Mouse (Mus musculus): ENCODE results near the gene Cdh4.

The Cdh4 gene

GRCm38 (mm10) chr2:179664171-179664608 is 222.0 kb downstream of the Cdh4 start:
- no peak for DNase-seq (ENCODE audit: low read depth, low spot score)

GRCm38 (mm10) chr2:179670689-179671088 is 228.5 kb downstream of the Cdh4 start:
- no peak for DNase-seq (ENCODE audit: low read depth, low spot score)

- DNase-seq (ENCODE audit: low read depth, low spot score) = no peak
These were observed 237.6 kb downstream of the Cdh4 start for GRCm38 (mm10) chr2:179679866-179680265.

GRCm38 (mm10) chr2:179681386-179681785 is 239.2 kb downstream of the Cdh4 start:
- peak; percentile 27 for DNase-seq (ENCODE audit: low read depth, low spot score)

- no peak for DNase-seq (ENCODE audit: low read depth, low spot score)
These were observed 245.0 kb downstream of the Cdh4 start for GRCm38 (mm10) chr2:179687243-179687681.

GRCm38 (mm10) chr2:179688976-179689375 is 246.7 kb downstream of the Cdh4 start:
- no peak for DNase-seq (ENCODE audit: low read depth, low spot score)

- DNase-seq (ENCODE audit: low read depth, low spot score) = no peak
These were observed 247.5 kb downstream of the Cdh4 start for GRCm38 (mm10) chr2:179689761-179690160.

GRCm38 (mm10) chr2:179690571-179690970 is 248.3 kb downstream of the Cdh4 start:
- no peak for DNase-seq (ENCODE audit: low read depth, low spot score)

- no peak for DNase-seq (ENCODE audit: low read depth, low spot score)
These were observed 252.7 kb downstream of the Cdh4 start for GRCm38 (mm10) chr2:179694936-179695335.

- no peak for DNase-seq (ENCODE audit: low read depth, low spot score)
These were observed 255.4 kb downstream of the Cdh4 start for GRCm38 (mm10) chr2:179697601-179698000.

- no peak for DNase-seq (ENCODE audit: low read depth, low spot score)
These were observed 256.2 kb downstream of the Cdh4 start for GRCm38 (mm10) chr2:179698196-179698985.

GRCm38 (mm10) chr2:179705043-179705442 is 262.8 kb downstream of the Cdh4 start:
- no peak for DNase-seq (ENCODE audit: low read depth, low spot score)

- no peak for DNase-seq (ENCODE audit: low read depth, low spot score)
These were observed 263.2 kb downstream of the Cdh4 start for GRCm38 (mm10) chr2:179705461-179705860.

GRCm38 (mm10) chr2:179706616-179707015 is 264.4 kb downstream of the Cdh4 start:
- no peak for DNase-seq (ENCODE audit: low read depth, low spot score)

GRCm38 (mm10) chr2:179709111-179709510 is 266.9 kb downstream of the Cdh4 start:
- no peak for DNase-seq (ENCODE audit: low read depth, low spot score)

- DNase-seq (ENCODE audit: low read depth, low spot score) = no peak
These were observed 270.5 kb downstream of the Cdh4 start for GRCm38 (mm10) chr2:179712690-179713089.

- DNase-seq (ENCODE audit: low read depth, low spot score) = no peak
These were observed 271.1 kb downstream of the Cdh4 start for GRCm38 (mm10) chr2:179713326-179713725.

- DNase-seq (ENCODE audit: low read depth, low spot score) = no peak
These were observed 271.9 kb downstream of the Cdh4 start for GRCm38 (mm10) chr2:179714145-179714544.

- DNase-seq (ENCODE audit: low read depth, low spot score) = no peak
These were observed 273.1 kb downstream of the Cdh4 start for GRCm38 (mm10) chr2:179715375-179715774.

- DNase-seq (ENCODE audit: low read depth, low spot score) = no peak
These were observed 278.1 kb downstream of the Cdh4 start for GRCm38 (mm10) chr2:179720366-179720765.

GRCm38 (mm10) chr2:179721534-179722516 is 279.6 kb downstream of the Cdh4 start:
- no peak for DNase-seq (ENCODE audit: low read depth, low spot score)

GRCm38 (mm10) chr2:179722776-179723386 is 280.6 kb downstream of the Cdh4 start:
- peak; percentile 8 for DNase-seq (ENCODE audit: low read depth, low spot score)
